Mouse (Mus musculus): Measurements from ENCODE around the gene Gm28305. TPM values are rescaled to one million over a fixed set of nuclear protein-coding genes. Genes with fewer than 3 reads are reported as not detected.

Gm28305 gene
- total RNA-seq (2023) = not detected

DNA sequence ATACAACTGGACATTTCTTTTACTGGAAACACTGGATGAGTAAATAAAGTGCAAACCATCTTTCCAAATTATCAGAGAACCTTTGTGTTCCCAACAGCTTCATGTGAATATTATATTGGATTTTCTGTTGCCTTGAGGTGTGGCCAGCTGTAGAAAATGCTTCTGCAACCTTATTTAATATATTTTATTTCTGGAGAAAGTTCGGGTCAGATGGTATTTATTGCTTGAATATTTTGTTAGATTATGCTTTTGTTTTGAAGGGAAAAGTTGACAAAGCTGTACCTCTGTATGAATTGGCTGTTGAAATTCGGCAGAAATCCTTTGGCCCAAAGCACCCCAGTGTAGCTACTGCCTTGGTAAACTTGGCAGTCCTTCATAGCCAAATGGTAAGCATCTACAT, at the start of gene Gm28305:
Gene Gm28305, plus strand, starts transcription at position 301 of the 400 bp plus-strand sequence.

DNA sequence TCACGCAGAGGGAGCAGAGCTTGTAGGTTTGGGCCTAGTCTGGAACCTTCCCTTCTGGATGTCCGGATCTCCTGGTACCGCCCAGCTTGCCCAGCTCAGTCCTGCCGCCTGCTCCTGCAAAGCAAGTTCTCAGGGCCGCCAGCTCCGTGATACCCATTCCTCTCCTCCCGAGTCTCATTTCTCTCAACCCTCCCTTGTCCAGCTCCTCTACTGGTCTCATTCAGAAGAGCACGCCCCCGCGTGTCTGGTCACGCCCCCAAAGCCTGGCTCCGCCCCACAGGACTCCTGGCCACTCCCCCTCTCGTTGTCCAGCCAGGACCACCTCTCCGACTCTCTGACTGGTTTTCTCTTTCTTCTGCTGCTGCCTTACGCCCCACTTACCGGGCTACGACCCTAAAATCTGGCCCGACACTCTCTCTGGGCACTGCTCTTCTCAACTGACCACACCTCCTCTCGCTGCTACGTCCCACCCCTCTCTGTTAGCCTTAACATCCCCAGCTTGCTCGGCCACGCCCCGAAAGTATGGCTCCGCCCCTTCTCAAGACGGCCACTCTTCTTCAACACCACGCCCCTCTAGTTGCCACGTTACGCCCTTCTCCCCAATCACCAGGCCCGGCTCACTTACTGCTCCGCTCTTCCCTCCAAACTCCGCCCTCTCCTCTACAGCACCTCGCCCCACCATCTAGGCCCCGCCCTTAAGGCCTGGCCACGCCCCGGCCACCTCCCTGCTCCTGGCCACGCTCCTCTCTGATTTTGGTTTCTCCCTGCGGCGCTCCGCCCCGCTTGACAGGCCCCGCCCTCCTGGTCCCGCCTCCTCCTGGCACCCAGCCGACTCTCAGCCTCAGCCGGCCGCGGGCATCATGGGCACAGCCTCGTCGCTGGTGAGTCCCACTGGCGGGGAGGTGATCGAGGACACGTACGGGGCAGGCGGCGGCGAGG, 38.3 kb upstream of the Gm28305 start, which contains the start of gene Nphp3:
Gene Nphp3, plus strand, starts transcription at position 624 of the 939 bp plus-strand sequence.

GRCm38 (mm10) chr9:104062430-104063243, 22.2 kb downstream of the Gm28305 start, which contains the start of gene Uba5:
Gene Uba5, minus strand, starts transcription at chr9:104063134.

GRCm38 (mm10) chr9:104063244-104063961, 22.9 kb downstream of the Gm28305 start, which contains the start of gene Acad11:
Gene Acad11, plus strand, starts transcription at chr9:104063377.

Other genes starting within 250 kb of the Gm28305 start
- 1 to 10 TPM; 4.0 to 8.0 TPM for gene Nphp3, start 38.1 kb upstream of the Gm28305 start, total RNA-seq (2023)
- 10 to 100 TPM; 25.5 to 28.2 TPM for gene Uba5, start 22.5 kb downstream of the Gm28305 start, total RNA-seq (2023)
- 10 to 100 TPM; 14.2 to 17.0 TPM for gene Acad11, start 22.7 kb downstream of the Gm28305 start, total RNA-seq (2023)
- gene Ackr4, start 86.3 kb downstream of the Gm28305 start, total RNA-seq (2023) = not detected
- 10 to 100 TPM; 72.9 to 98.7 TPM for gene Dnajc13, start 222.3 kb downstream of the Gm28305 start, total RNA-seq (2023)

All from T-cell, adult 66 days (primary cell).